Mouse (Mus musculus) testis, adult 2 months (tissue): ENCODE results near the gene Cfap157. TPM values are rescaled to one million over a fixed set of nuclear protein-coding genes. Genes with fewer than 3 reads are reported as not detected.

Experiments
- H3K27ac ChIP-seq: fragments of 200-500 bp; 2 replicates; pipeline ENCODE4 v1.5.1; 2012; ENCODE audit warnings: low read depth, low read length; ENCODE audit not compliant: control insufficient read depth, insufficient read depth
- H3K27me3 ChIP-seq: fragments of 200-500 bp; 2 replicates; pipeline ENCODE4 v1.6.1; 2012; ENCODE audit warnings: mild to moderate bottlenecking, low read length, moderate library complexity; ENCODE audit not compliant: control insufficient read depth, insufficient read depth
- H3K36me3 ChIP-seq: fragments of 200-500 bp; 2 replicates; pipeline ENCODE4 v1.6.1; 2012; ENCODE audit warnings: mild to moderate bottlenecking, low read length; ENCODE audit not compliant: control insufficient read depth, insufficient read depth
- H3K4me1 ChIP-seq: fragments of 200-500 bp; 2 replicates; pipeline ENCODE4 v1.6.1; 2012; ENCODE audit warnings: low read length; ENCODE audit not compliant: control insufficient read depth, insufficient read depth
- H3K4me3 ChIP-seq: fragments of 200-500 bp; 2 replicates; pipeline ENCODE4 v1.5.1; 2012; ENCODE audit warnings: low read depth, mild to moderate bottlenecking, low read length, moderate library complexity, mixed read lengths; ENCODE audit not compliant: control insufficient read depth
- CTCF ChIP-seq: fragments of 200-500 bp; IDR thresholded peaks from 2 replicates; pipeline ENCODE4 v1.5.1; 2012; ENCODE audit warnings: low read depth, mild to moderate bottlenecking, inconsistent platforms, low read length, moderate library complexity; ENCODE audit not compliant: control insufficient read depth, insufficient read depth, insufficient replicate concordance
- POLR2A ChIP-seq: fragments of 200-500 bp; IDR thresholded peaks from 2 replicates; pipeline ENCODE4 v1.6.1; 2012; ENCODE audit warnings: low read depth, mild to moderate bottlenecking, inconsistent platforms, low read length, moderate library complexity; ENCODE audit not compliant: control insufficient read depth
- polyA plus RNA-seq: library from polyadenylated mRNA; depleted of rRNA; stranded (reverse); fragments of >200 nt; gene quantifications from 2 replicates; pipeline ENCODE4 v1.2.3, GENCODE M21; 2012; rRNA removed

Cfap157 gene
- polyA plus RNA-seq, 1 experiment: 51.6 TPM

- H3K27ac ChIP-seq: no peak overlapping the region
- no peaks in the 10 kb centered on the region for H3K36me3 ChIP-seq
- TF ChIP-seq POLR2A (no peak), CTCF (no peak)
- H3K27me3 ChIP-seq: no peaks in the 10 kb centered on the region
- no peak overlapping the region for H3K4me3 ChIP-seq
- peaks cover 6% of the 10 kb centered on the region for H3K4me1 ChIP-seq
These were observed 51.5 kb downstream of the Cfap157 start for GRCm38 (mm10) chr2:32732695-32733094.

GRCm38 (mm10) chr2:32731911-32732310, 52.3 kb downstream of the Cfap157 start:
- Histone ChIP-seq H3K4me1 (peaks cover 6% of the 10 kb centered on the region), H3K36me3 (no peaks in the 10 kb centered on the region), H3K27me3 (no peaks in the 10 kb centered on the region), H3K27ac (no peak overlapping the region), H3K4me3 (no peak overlapping the region)
- TF ChIP-seq CTCF: no peak
- TF ChIP-seq POLR2A: no peak

GRCm38 (mm10) chr2:32730854-32731253, 53.4 kb downstream of the Cfap157 start:
- Histone ChIP-seq H3K36me3 (no peaks in the 10 kb centered on the region), H3K4me1 (peaks cover 6% of the 10 kb centered on the region), H3K27ac (no peak overlapping the region), H3K4me3 (no peak overlapping the region), H3K27me3 (no peaks in the 10 kb centered on the region)
- TF ChIP-seq CTCF (no peak), POLR2A (no peak)

GRCm38 (mm10) chr2:32729547-32729946, 54.7 kb downstream of the Cfap157 start:
- H3K27me3 ChIP-seq: no peaks in the 10 kb centered on the region
- TF ChIP-seq CTCF (no peak), POLR2A (no peak)
- peaks cover 6% of the 10 kb centered on the region for H3K4me1 ChIP-seq
- no peak overlapping the region for H3K4me3 ChIP-seq
- no peaks in the 10 kb centered on the region for H3K36me3 ChIP-seq
- H3K27ac ChIP-seq: no peak overlapping the region

GRCm38 (mm10) chr2:32728463-32728862, 55.8 kb downstream of the Cfap157 start:
- Histone ChIP-seq H3K4me1 (peaks cover 6% of the 10 kb centered on the region), H3K4me3 (no peak overlapping the region), H3K36me3 (no peaks in the 10 kb centered on the region), H3K27ac (no peak overlapping the region; the same call in 1 of the 2 replicates), H3K27me3 (no peaks in the 10 kb centered on the region)
- TF ChIP-seq POLR2A (no peak), CTCF (no peak)

- H3K27ac ChIP-seq: no peak overlapping the region
- TF ChIP-seq CTCF: no peak
- no peak; the same call in 1 of the 2 replicates for TF ChIP-seq POLR2A
- H3K4me3 ChIP-seq: peak overlapping the region; percentile 30; the same call in 1 of the 2 replicates
- no peaks in the 10 kb centered on the region for H3K36me3 ChIP-seq
- H3K4me1 ChIP-seq: peaks cover 6% of the 10 kb centered on the region
- H3K27me3 ChIP-seq: no peaks in the 10 kb centered on the region
These were observed 56.8 kb downstream of the Cfap157 start for GRCm38 (mm10) chr2:32727435-32727834.

Other genes with a start within 250 kb of the Cfap157 start
- gene Fam102a, start 249.1 kb downstream of the Cfap157 start, polyA plus RNA-seq: 15.4 and 17.6 TPM in 2 replicates
- gene Dpm2, start 213.6 kb downstream of the Cfap157 start, polyA plus RNA-seq: 100 and 110 TPM in 2 replicates
- gene Pip5kl1, start 209.6 kb downstream of the Cfap157 start, polyA plus RNA-seq: 39.7 and 47.8 TPM in 2 replicates
- gene 9430097D07Rik, start 208.7 kb downstream of the Cfap157 start, polyA plus RNA-seq: 2.2 and 2.3 TPM in 2 replicates
- 1.4 and 1.6 TPM in 2 replicates for gene St6galnac4, start 197.3 kb downstream of the Cfap157 start, polyA plus RNA-seq
- 17.6 and 24.7 TPM in 2 replicates for gene St6galnac6, start 184.7 kb downstream of the Cfap157 start, polyA plus RNA-seq
- gene Ak1, start 162.7 kb downstream of the Cfap157 start, polyA plus RNA-seq: 172 and 177 TPM in 2 replicates
- gene Eng, start 137.8 kb downstream of the Cfap157 start, polyA plus RNA-seq: 6.5 and 7.9 TPM in 2 replicates
- 39.4 and 45.3 TPM in 2 replicates for gene Fpgs, start 80.3 kb downstream of the Cfap157 start, polyA plus RNA-seq
- 105 and 121 TPM in 2 replicates for gene Cdk9, start 71.4 kb downstream of the Cfap157 start, polyA plus RNA-seq
- gene Sh2d3c, start 63.4 kb downstream of the Cfap157 start, polyA plus RNA-seq: 1.9 and 2.3 TPM in 2 replicates
- gene 6330409D20Rik, start 43.4 kb downstream of the Cfap157 start, polyA plus RNA-seq: 0.10 and 0.16 TPM in 2 replicates
- gene Tor2a, start 27.2 kb downstream of the Cfap157 start, polyA plus RNA-seq: 17.9 and 18.3 TPM in 2 replicates
- gene Ttc16, start 8.8 kb downstream of the Cfap157 start, polyA plus RNA-seq: 132 and 146 TPM in 2 replicates
- gene Ptrh1, start 8.6 kb downstream of the Cfap157 start, polyA plus RNA-seq: 24.7 and 34.2 TPM in 2 replicates
- gene Stxbp1, start 62.8 kb upstream of the Cfap157 start, polyA plus RNA-seq: 12.9 and 15.2 TPM in 2 replicates
- gene Fam129b, start 91.7 kb upstream of the Cfap157 start, polyA plus RNA-seq: 2.0 and 3.1 TPM in 2 replicates
- 151 and 167 TPM in 2 replicates for gene Rpl12, start 177.1 kb upstream of the Cfap157 start, polyA plus RNA-seq
- gene Lrsam1, start 177.2 kb upstream of the Cfap157 start, polyA plus RNA-seq: 4.6 and 5.3 TPM in 2 replicates
- gene Slc2a8, start 197.7 kb upstream of the Cfap157 start, polyA plus RNA-seq: 50.8 and 62.8 TPM in 2 replicates